Mouse (Mus musculus): ENCODE results near the gene Txn1.

Gene Txn1

GRCm38 (mm10) chr4:57901210-57901609 lies 55.0 kb downstream of the Txn1 start:
- peak; percentile 74 for DNase-seq (ENCODE audit: low read depth, low spot score)

- no peak for DNase-seq (ENCODE audit: low read depth, low spot score)
Observed at GRCm38 (mm10) chr4:57896631-57897030, 59.6 kb downstream of the Txn1 start.

- no peak for DNase-seq (ENCODE audit: low read depth, low spot score)
Observed at GRCm38 (mm10) chr4:57895902-57896301, 60.3 kb downstream of the Txn1 start.

GRCm38 (mm10) chr4:57895140-57895539 lies 61.1 kb downstream of the Txn1 start:
- no peak for DNase-seq (ENCODE audit: low read depth, low spot score)
